Mouse (Mus musculus) lung, postnatal 25 days (tissue): Measurements from ENCODE around the gene Scnn1b.

Experiments
- DNase-seq: peaks from one replicate; pipeline ENCODE4 v3.0.0; 2022; ENCODE audit warnings: low spot score

Gene Scnn1b

GRCm38 (mm10) chr7:121913944-121914343, 49.1 kb downstream of the Scnn1b start:
- no peak for DNase-seq

GRCm38 (mm10) chr7:121924361-121924760, 59.5 kb downstream of the Scnn1b start:
- DNase-seq = no peak

- DNase-seq = no peak
These were observed 63.0 kb downstream of the Scnn1b start for GRCm38 (mm10) chr7:121927882-121928281.

GRCm38 (mm10) chr7:121931246-121931645, 66.4 kb downstream of the Scnn1b start:
- DNase-seq = no peak

GRCm38 (mm10) chr7:121933675-121934074, 68.8 kb downstream of the Scnn1b start:
- peak; percentile 63 for DNase-seq

- no peak for DNase-seq
These were observed 69.5 kb downstream of the Scnn1b start for GRCm38 (mm10) chr7:121934346-121934745.

GRCm38 (mm10) chr7:121935906-121936794, 71.3 kb downstream of the Scnn1b start:
- DNase-seq = no peak

- DNase-seq = no peak
These were observed 72.2 kb downstream of the Scnn1b start for GRCm38 (mm10) chr7:121936861-121937630.

- no peak for DNase-seq
These were observed 73.5 kb downstream of the Scnn1b start for GRCm38 (mm10) chr7:121938124-121938891.

- no peak for DNase-seq
These were observed 74.4 kb downstream of the Scnn1b start for GRCm38 (mm10) chr7:121939244-121939643.

GRCm38 (mm10) chr7:121939729-121940128, 74.9 kb downstream of the Scnn1b start:
- no peak for DNase-seq

- peak; percentile 86 for DNase-seq
These were observed 76.2 kb downstream of the Scnn1b start for GRCm38 (mm10) chr7:121941016-121941415.

GRCm38 (mm10) chr7:121941640-121942039, 76.8 kb downstream of the Scnn1b start:
- peak; percentile 48 for DNase-seq

GRCm38 (mm10) chr7:121942371-121942770, 77.5 kb downstream of the Scnn1b start:
- DNase-seq = peak; percentile 68

GRCm38 (mm10) chr7:121946196-121946595, 81.4 kb downstream of the Scnn1b start:
- DNase-seq = no peak

GRCm38 (mm10) chr7:121947513-121947912, 82.7 kb downstream of the Scnn1b start:
- DNase-seq = peak; percentile 77

- DNase-seq = no peak
These were observed 90.2 kb downstream of the Scnn1b start for GRCm38 (mm10) chr7:121954891-121955669.

- DNase-seq = no peak
These were observed 91.0 kb downstream of the Scnn1b start for GRCm38 (mm10) chr7:121955802-121956201.

- DNase-seq = no peak
These were observed 97.2 kb downstream of the Scnn1b start for GRCm38 (mm10) chr7:121961913-121962570.

- no peak for DNase-seq
These were observed 97.7 kb downstream of the Scnn1b start for GRCm38 (mm10) chr7:121962571-121962959.

- peak; percentile 70 for DNase-seq
These were observed 99.1 kb downstream of the Scnn1b start for GRCm38 (mm10) chr7:121963883-121964398.
